Mouse (Mus musculus): ENCODE measurements around the gene Zfp599. TPM values are rescaled to one million over a fixed set of nuclear protein-coding genes. Genes with fewer than 3 reads are reported as not detected.

The Zfp599 gene
- 2.4 TPM for polyA plus RNA-seq (2017; shearing (Covaris generic))

GRCm38 (mm10) chr9:22259184-22260091 is at the start of gene Zfp599:
Gene Zfp599 (minus strand): TSS chr9:22259895.

GRCm38 (mm10) chr9:22307156-22307919 is 47.6 kb upstream of the Zfp599 start, which contains the start of gene Zfp810:
Gene Zfp810 (minus strand): TSS chr9:22307648.

GRCm38 (mm10) chr9:22225581-22226388 is 33.9 kb downstream of the Zfp599 start, which contains the start of gene Zfp809:
Gene Zfp809 (plus strand): TSS chr9:22225714.

Other genes starting within 250 kb of the Zfp599 start
- gene Elavl3, start 207.9 kb downstream of the Zfp599 start, polyA plus RNA-seq (2017; shearing (Covaris generic)) = 0.16 TPM
- gene Gm49318, start 188.6 kb downstream of the Zfp599 start, polyA plus RNA-seq (2017; shearing (Covaris generic)) = not detected
- gene Zfp653, start 188.5 kb downstream of the Zfp599 start, polyA plus RNA-seq (2017; shearing (Covaris generic)) = 20.1 TPM
- 25.1 TPM for gene Ecsit, start 174.5 kb downstream of the Zfp599 start, polyA plus RNA-seq (2017; shearing (Covaris generic))
- gene Cnn1, start 160.7 kb downstream of the Zfp599 start, polyA plus RNA-seq (2017; shearing (Covaris generic)) = not detected
- 28.6 TPM for gene Elof1, start 142.7 kb downstream of the Zfp599 start, polyA plus RNA-seq (2017; shearing (Covaris generic))
- gene Acp5, start 124.2 kb downstream of the Zfp599 start, polyA plus RNA-seq (2017; shearing (Covaris generic)) = 193 TPM
- 10.7 TPM for gene Pigyl, start 103.0 kb downstream of the Zfp599 start, polyA plus RNA-seq (2017; shearing (Covaris generic))
- 0.34 TPM for gene Zfp872, start 71.8 kb downstream of the Zfp599 start, polyA plus RNA-seq (2017; shearing (Covaris generic))
- 50.9 TPM for gene Zfp809, start 34.2 kb downstream of the Zfp599 start, polyA plus RNA-seq (2017; shearing (Covaris generic))
- gene Zfp810, start 47.8 kb upstream of the Zfp599 start, polyA plus RNA-seq (2017; shearing (Covaris generic)) = 12.6 TPM
- gene Anln, start 129.3 kb upstream of the Zfp599 start, polyA plus RNA-seq (2017; shearing (Covaris generic)) = 0.57 TPM
- gene 9530077C05Rik, start 151.6 kb upstream of the Zfp599 start, polyA plus RNA-seq (2017; shearing (Covaris generic)) = 0.52 TPM
- gene Gm17545, start 194.4 kb upstream of the Zfp599 start, polyA plus RNA-seq (2017; shearing (Covaris generic)) = not detected
- 96.2 TPM for gene Rp9, start 209.8 kb upstream of the Zfp599 start, polyA plus RNA-seq (2017; shearing (Covaris generic))
- gene Bbs9, start 215.8 kb upstream of the Zfp599 start, polyA plus RNA-seq (2017; shearing (Covaris generic)) = 14.4 TPM

Data from effector memory CD4-positive, alpha-beta T cell, adult 7 months (primary cell).